Mouse (Mus musculus) stomach, postnatal 0 days (tissue): ENCODE results near the gene Mrpl20.

Experiments
- CTCF ChIP-seq: IDR thresholded peaks from 2 replicates; pipeline ENCODE4 v1.5.1; 2016; ENCODE audit warnings: antibody characterized with exemption, low read depth, mild to moderate bottlenecking, moderate library complexity
- EP300 ChIP-seq: optimal IDR thresholded peaks from 2 replicates; pipeline ENCODE3; 2016; ENCODE audit warnings: antibody characterized with exemption

DNA sequence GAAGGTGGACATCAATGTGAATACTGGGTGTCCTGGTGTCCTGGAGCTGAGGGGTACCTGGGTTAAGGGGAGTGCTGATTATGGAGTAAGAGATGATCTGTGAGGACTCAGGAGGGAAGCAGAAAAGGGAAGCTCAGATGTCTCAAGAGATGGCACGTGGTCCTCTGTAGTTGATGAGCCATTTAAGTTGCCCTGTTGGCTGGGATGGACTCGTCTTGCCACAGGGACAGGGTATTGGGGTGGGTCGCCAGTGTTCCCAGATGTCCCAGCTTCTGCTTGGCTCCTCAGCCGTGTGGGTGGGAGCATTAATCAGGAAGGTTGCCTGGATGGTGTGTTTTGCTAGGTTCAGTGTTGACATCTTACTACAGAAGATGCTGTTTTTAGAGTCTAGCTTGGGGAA lies 30.6 kb downstream of the Mrpl20 start:
- TF ChIP-seq EP300 (no peak), CTCF (no peak)
